Mouse (Mus musculus) cerebellum, adult 2 months (tissue): ENCODE data around the gene H2-Q6.
"Not testable (repeated sequence)": the region's sequence is repeated elsewhere in the genome, so short reads cannot be mapped to it uniquely, and the experiment has no call there.

ENCODE experiments used
- CTCF ChIP-seq: fragments of 200-500 bp; IDR thresholded peaks from 2 replicates; pipeline ENCODE4 v1.5.1; 2011; ENCODE audit warnings: low read depth, mild to moderate bottlenecking, control low read depth, low read length, moderate library complexity, borderline replicate concordance; ENCODE audit not compliant: insufficient read depth
- POLR2A ChIP-seq: fragments of 200-500 bp; IDR thresholded peaks from 2 replicates; pipeline ENCODE4 v1.6.1; 2011; ENCODE audit warnings: low read length, control low read depth, borderline replicate concordance; ENCODE audit not compliant: insufficient read depth

DNA sequence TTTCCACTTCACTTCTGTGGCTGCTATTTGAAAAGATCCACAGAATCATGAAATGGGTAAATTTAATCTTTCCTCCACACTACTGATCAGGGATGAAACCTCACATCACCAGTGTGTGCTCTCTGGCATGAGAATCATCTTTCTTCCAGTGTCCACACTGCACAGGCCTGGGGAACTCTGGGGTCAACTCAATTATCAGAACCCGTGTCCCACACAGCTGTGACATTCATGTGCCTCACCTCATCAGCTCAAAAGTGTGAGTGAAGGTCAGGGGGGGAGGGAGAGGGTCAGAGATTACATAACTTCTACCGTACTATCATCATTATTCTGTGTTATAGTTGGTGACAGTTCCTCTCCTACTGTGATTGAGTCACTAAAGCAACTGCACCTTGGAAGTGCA, 32.0 kb upstream of the H2-Q6 start:
- not testable (repeated sequence) for TF ChIP-seq CTCF, POLR2A
